Mouse (Mus musculus): Measurements from ENCODE around the gene Nhej1. TPM values are rescaled to one million over a fixed set of nuclear protein-coding genes. Genes with fewer than 3 reads are reported as not detected.

Nhej1 gene
- total RNA-seq, 2 experiments from 2014 or later: 2.2 to 2.7 TPM

DNA sequence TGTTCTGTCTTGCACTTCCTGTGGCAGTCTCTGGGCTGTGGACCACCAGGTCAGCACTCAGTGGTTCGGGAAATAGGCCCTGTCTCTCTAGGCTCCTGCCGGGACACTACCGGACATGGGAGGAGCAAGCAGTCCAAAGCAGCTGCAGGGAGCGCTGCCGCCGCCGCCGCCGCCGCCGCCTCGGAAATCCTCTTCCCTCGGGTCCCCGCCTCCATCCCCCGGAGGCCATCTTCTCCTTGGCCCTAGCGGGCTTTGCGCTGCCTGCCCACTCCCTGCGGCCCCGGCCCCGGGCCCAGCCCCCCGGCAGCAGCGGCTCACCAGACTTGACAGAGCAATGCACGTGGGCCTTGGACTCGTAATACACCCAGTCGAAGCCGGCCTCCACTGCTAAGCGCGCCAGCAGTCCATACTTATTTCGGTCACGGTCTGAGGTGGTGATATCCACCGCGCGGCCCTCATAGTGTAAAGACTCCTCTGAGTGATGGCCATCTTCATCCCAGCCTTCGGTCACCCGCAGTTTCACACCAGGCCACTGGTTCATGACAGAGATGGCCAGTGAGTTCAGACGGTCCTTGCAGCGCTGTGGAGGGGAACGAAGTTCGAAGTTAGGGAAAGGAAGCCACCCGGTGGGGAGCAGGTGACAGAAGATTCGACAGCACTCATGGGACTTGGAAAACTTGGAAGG lies 176.9 kb downstream of the Nhej1 start:
- peak; percentile 17 to 36 for DNase-seq

GRCm38 (mm10) chr1:74941651-74942360 lies 183.2 kb downstream of the Nhej1 start:
- intact Hi-C loops (cut with DNase I): loop anchor here (10.0 kb wide), 1 partner anchor 313 kb away; no protein-coding TSS in a partner anchor
- no peak for DNase-seq

More for the DNA sequence above, 176.9 kb downstream of the Nhej1 start:
- intact Hi-C loops (cut with DNase I): loop anchor here (10.0 kb wide), 1 partner anchor 307 kb away; no protein-coding TSS in a partner anchor

GRCm38 (mm10) chr1:74939762-74940161 lies 185.2 kb downstream of the Nhej1 start:
- intact Hi-C loops (cut with DNase I): loop anchor here (10.0 kb wide), 1 partner anchor 315 kb away; no protein-coding TSS in a partner anchor
- DNase-seq: peak in 1 of 2 experiments; percentile 31

DNA sequence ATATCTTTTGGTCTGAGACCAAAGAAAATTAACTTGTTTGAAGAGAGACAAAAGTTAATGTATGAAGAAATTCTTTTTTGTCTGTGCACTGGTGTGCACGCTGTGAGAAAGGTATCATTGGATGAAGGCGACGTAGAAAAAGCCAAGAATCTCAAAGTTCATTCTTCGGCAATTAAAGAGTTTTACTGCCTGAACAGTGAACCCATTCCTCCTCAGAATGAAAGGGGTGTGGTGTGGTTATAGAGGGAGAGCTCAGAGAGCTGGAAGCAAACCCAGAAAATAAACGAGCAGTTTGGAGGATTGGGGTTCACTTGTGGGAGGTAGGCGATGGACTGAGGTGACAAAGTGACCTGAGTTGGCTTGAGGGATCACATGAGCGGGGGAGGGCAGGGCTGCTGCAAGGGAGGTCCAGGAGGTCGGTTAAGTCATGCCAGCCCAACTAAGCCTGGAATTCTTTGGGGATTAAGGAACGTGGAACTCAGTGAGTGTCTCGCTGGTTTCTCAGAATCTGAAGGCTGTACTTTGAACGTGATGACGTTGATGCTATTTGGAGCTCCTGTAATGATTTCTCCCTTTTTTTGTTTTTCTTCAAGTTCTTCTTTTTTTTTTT lies 188.7 kb downstream of the Nhej1 start:
- intact Hi-C loops (cut with DNase I): no loop called here
- DNase-seq: no peak

DNA sequence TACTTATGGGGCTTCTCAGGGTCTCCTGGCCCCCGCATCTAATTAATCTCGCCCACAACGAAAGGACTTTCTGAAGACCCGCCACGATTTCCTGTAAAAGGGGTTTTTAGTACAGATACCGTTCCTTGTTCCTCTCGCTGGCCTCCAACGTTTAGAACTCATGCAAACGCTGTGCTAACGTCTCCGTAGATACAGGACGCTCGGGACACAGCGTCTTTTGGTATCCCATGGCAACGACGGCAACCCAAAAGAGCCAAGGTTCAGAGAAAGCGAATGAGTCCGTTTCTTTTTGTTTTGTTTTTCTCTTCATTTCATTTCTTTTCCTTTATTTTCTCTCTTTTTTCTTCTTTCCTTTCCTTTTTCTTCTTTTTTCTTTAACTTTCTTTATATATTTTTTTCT lies 189.6 kb downstream of the Nhej1 start, which contains the start of gene Cfap65:
Gene Cfap65, minus strand, starts transcription at position 198 of the 400 bp plus-strand sequence.
- DNase-seq: peak in 1 of 2 experiments; percentile 35
- intact Hi-C loops (cut with DNase I): no loop called here

GRCm38 (mm10) chr1:74927621-74928296 lies 197.2 kb downstream of the Nhej1 start:
- intact Hi-C loops (cut with DNase I): no loop called here
- DNase-seq: no peak

- intact Hi-C loops (cut with DNase I): loop anchor here (1.0 kb wide), 1 partner anchor 91 kb away; no protein-coding TSS in a partner anchor
- DNase-seq: peak; percentile 39 to 67
Observed at GRCm38 (mm10) chr1:74926721-74927120, 198.3 kb downstream of the Nhej1 start.

- intact Hi-C loops (cut with DNase I): no loop called here
- DNase-seq: peak in 1 of 2 experiments; percentile 12
Observed at GRCm38 (mm10) chr1:74924464-74924863, 200.5 kb downstream of the Nhej1 start.

Other genes with a start within 250 kb of the Nhej1 start
- under 1 TPM in 1 of 2 experiments, not detected in 1; 0.67 TPM for gene Fev, start 239.8 kb downstream of the Nhej1 start, total RNA-seq (2021)
- gene Cryba2, start 232.1 kb downstream of the Nhej1 start, total RNA-seq (2021): not detected
- under 1 TPM in 1 of 2 experiments, not detected in 1; 0.05 TPM for gene Cfap65, start 189.6 kb downstream of the Nhej1 start, total RNA-seq (2021)
- gene Ihh, start 173.5 kb downstream of the Nhej1 start, total RNA-seq (2021): under 1 TPM in 1 of 2 experiments, not detected in 1; 0.14 TPM
- 1 to 10 TPM in 1 of 2 experiments, under 1 TPM in 1; 0.72 to 1.6 TPM for gene Slc23a3, start 8.7 kb upstream of the Nhej1 start, total RNA-seq (2021)
- gene Cnppd1, start 17.5 kb upstream of the Nhej1 start, total RNA-seq (2021): 10 to 100 TPM; 31.4 to 34.9 TPM
- 10 to 100 TPM; 29.2 to 33.2 TPM for gene Retreg2, start 17.6 kb upstream of the Nhej1 start, total RNA-seq (2021)
- gene Zfand2b, start 43.4 kb upstream of the Nhej1 start, total RNA-seq (2021): 10 to 100 TPM; 20.2 to 20.4 TPM
- gene Abcb6, start 55.2 kb upstream of the Nhej1 start, total RNA-seq (2021): 10 to 100 TPM; 23.6 to 26.8 TPM
- 10 to 100 TPM; 12.5 TPM for gene Ankzf1, start 67.0 kb upstream of the Nhej1 start, total RNA-seq (2021)
- gene Atg9a, start 67.0 kb upstream of the Nhej1 start, total RNA-seq (2021): 10 to 100 TPM; 51.6 to 54.2 TPM
- gene Glb1l, start 85.6 kb upstream of the Nhej1 start, total RNA-seq (2021): 10 to 100 TPM in 1 of 2 experiments, 1 to 10 TPM in 1; 9.9 to 10.5 TPM
- 10 to 100 TPM; 60.1 to 61.4 TPM for gene Stk16, start 85.6 kb upstream of the Nhej1 start, total RNA-seq (2021)
- 100 to 1,000 TPM; 543 to 577 TPM for gene Tuba4a, start 94.7 kb upstream of the Nhej1 start, total RNA-seq (2021)
- not detected for gene A630095N17Rik, start 106.9 kb upstream of the Nhej1 start, total RNA-seq (2021)
- 10 to 100 TPM; 58.3 to 61.4 TPM for gene Dnajb2, start 111.2 kb upstream of the Nhej1 start, total RNA-seq (2021)
- under 1 TPM; 0.34 to 0.42 TPM for gene Ptprn, start 139.3 kb upstream of the Nhej1 start, total RNA-seq (2021)
- gene Resp18, start 153.2 kb upstream of the Nhej1 start, total RNA-seq (2021): not detected
- 10 to 100 TPM; 92.2 to 92.7 TPM for gene Dnpep, start 192.8 kb upstream of the Nhej1 start, total RNA-seq (2021)
- 100 to 1,000 TPM; 909 to 916 TPM for gene Des, start 235.1 kb upstream of the Nhej1 start, total RNA-seq (2021)

Data from heart, postnatal 10 days (tissue).